Mouse (Mus musculus) hindbrain, embryonic 13.5 days (tissue): ENCODE measurements around the gene Cyp2s1. TPM values are rescaled to one million over a fixed set of nuclear protein-coding genes. Genes with fewer than 3 reads are reported as not detected.
A peak's percentile ranks its signal among the peaks of the same experiment; 100 is the strongest.

Source experiments
- ATAC-seq: fragments of 200-750 bp; cut with Nextera tagmentation; 2 replicates; pipeline ENCODE4 v1.8.0; 2017; ENCODE audit warnings: moderate TSS enrichment; ENCODE audit not compliant: low FRiP score
- H3K27ac ChIP-seq: fragments of 300-500 bp; sonication (generic); 2 replicates; pipeline ENCODE4 v1.5.1; 2015; ENCODE audit warnings: inconsistent platforms, mild to moderate bottlenecking, moderate library complexity
- H3K27me3 ChIP-seq: fragments of 300-500 bp; sonication (generic); 2 replicates; pipeline ENCODE4 v1.6.1; 2015; ENCODE audit warnings: mild to moderate bottlenecking, inconsistent platforms
- H3K36me3 ChIP-seq: fragments of 300-500 bp; sonication (generic); 2 replicates; pipeline ENCODE4 v1.6.1; 2015; ENCODE audit warnings: mild to moderate bottlenecking, inconsistent platforms
- H3K4me1 ChIP-seq: fragments of 300-500 bp; sonication (generic); replicated peaks from 2 replicates; pipeline ENCODE4 v1.6.1; 2015; ENCODE audit warnings: inconsistent platforms
- H3K4me2 ChIP-seq: fragments of 300-500 bp; sonication (generic); 2 replicates; pipeline ENCODE4 v1.6.1; 2015; ENCODE audit warnings: inconsistent platforms, mild to moderate bottlenecking, moderate library complexity
- H3K4me3 ChIP-seq: fragments of 300-500 bp; sonication (generic); 2 replicates; pipeline ENCODE4 v1.5.1; 2015; ENCODE audit warnings: mild to moderate bottlenecking, inconsistent platforms
- H3K9ac ChIP-seq: fragments of 300-500 bp; sonication (generic); 2 replicates; pipeline ENCODE4 v1.6.1; 2015; ENCODE audit warnings: mild to moderate bottlenecking, inconsistent platforms
- H3K9me3 ChIP-seq: fragments of 300-500 bp; sonication (generic); 2 replicates; pipeline ENCODE4 v1.6.1; 2016; ENCODE audit warnings: inconsistent platforms
- WGBS: fragments of 180-500 bp; shearing (Covaris S2); methylation state at CpG from one replicate; pipeline ENCODE4 v1.1.7; 2015; 5-methylcytosine and 5-hydroxymethylcytosine counted together
- polyA plus RNA-seq: library from polyadenylated mRNA; unstranded; fragments of >200 nt; fragmentation: Nextera tagmentation; extraction: Ambion mirVana; gene quantifications from 2 replicates; pipeline ENCODE4 v1.2.1, GENCODE M21; 2015

The Cyp2s1 gene
- polyA plus RNA-seq, 1 experiment from 2014 or later: 1.4 TPM

- 82% methylated on average over 10 of the region's 10 CpGs for WGBS
- no peaks in the 10 kb centered on the region for H3K27me3 ChIP-seq
Measured at GRCm38 (mm10) chr7:25835188-25835891, 18.6 kb upstream of the Cyp2s1 start.

GRCm38 (mm10) chr7:25831557-25832530 lies 15.1 kb upstream of the Cyp2s1 start:
- 80% methylated on average over 10 of the region's 10 CpGs for WGBS
- H3K4me1 ChIP-seq: no peaks in the 10 kb centered on the region
- no peak for ATAC-seq
- H3K27ac ChIP-seq: no peak overlapping the region
- H3K4me3 ChIP-seq: no peak overlapping the region
- no peak overlapping the region for H3K4me2 ChIP-seq
- no peak overlapping the region for H3K9ac ChIP-seq
- H3K36me3 ChIP-seq: no peaks in the 10 kb centered on the region
- no peaks in the 10 kb centered on the region for H3K9me3 ChIP-seq
- no peaks in the 10 kb centered on the region for H3K27me3 ChIP-seq

More at GRCm38 (mm10) chr7:25835188-25835891, 18.6 kb upstream of the Cyp2s1 start:
- H3K27ac ChIP-seq: no peak overlapping the region
- no peak overlapping the region for H3K9ac ChIP-seq
- ATAC-seq: no peak
- H3K9me3 ChIP-seq: no peaks in the 10 kb centered on the region
- no peak overlapping the region for H3K4me3 ChIP-seq
- no peaks in the 10 kb centered on the region for H3K4me1 ChIP-seq
- no peak overlapping the region for H3K4me2 ChIP-seq
- no peaks in the 10 kb centered on the region for H3K36me3 ChIP-seq

- H3K4me2 ChIP-seq: no peak overlapping the region
- H3K36me3 ChIP-seq: no peaks in the 10 kb centered on the region
- no peak for ATAC-seq
- whole genome bisulfite sequencing: 80% methylated on average over 2 of the region's 2 CpGs
- H3K27me3 ChIP-seq: no peaks in the 10 kb centered on the region
- H3K4me1 ChIP-seq: no peaks in the 10 kb centered on the region
- no peak overlapping the region for H3K9ac ChIP-seq
- no peak overlapping the region for H3K27ac ChIP-seq
- no peaks in the 10 kb centered on the region for H3K9me3 ChIP-seq
- no peak overlapping the region for H3K4me3 ChIP-seq
Measured at GRCm38 (mm10) chr7:25830251-25830650, 13.5 kb upstream of the Cyp2s1 start.

- no peaks in the 10 kb centered on the region for H3K9me3 ChIP-seq
- no peaks in the 10 kb centered on the region for H3K4me1 ChIP-seq
- H3K4me2 ChIP-seq: no peak overlapping the region
- 82% methylated on average over 3 of the region's 3 CpGs for WGBS
- ATAC-seq: no peak
- H3K9ac ChIP-seq: no peak overlapping the region
- H3K4me3 ChIP-seq: no peak overlapping the region
- H3K36me3 ChIP-seq: no peaks in the 10 kb centered on the region
- H3K27me3 ChIP-seq: no peaks in the 10 kb centered on the region
- no peak overlapping the region for H3K27ac ChIP-seq
Measured at GRCm38 (mm10) chr7:25827199-25827598, 10.5 kb upstream of the Cyp2s1 start.

GRCm38 (mm10) chr7:25826029-25826428 lies 9.3 kb upstream of the Cyp2s1 start:
- Histone ChIP-seq H3K27me3 (no peaks in the 10 kb centered on the region), H3K4me2 (no peak overlapping the region), H3K9me3 (no peaks in the 10 kb centered on the region), H3K27ac (no peak overlapping the region), H3K36me3 (no peaks in the 10 kb centered on the region), H3K4me1 (no peaks in the 10 kb centered on the region), H3K9ac (no peak overlapping the region), H3K4me3 (no peak overlapping the region)
- WGBS: 88% methylated on average over 6 of the region's 6 CpGs
- ATAC-seq: no peak

GRCm38 (mm10) chr7:25825043-25825442 lies 8.3 kb upstream of the Cyp2s1 start:
- Histone ChIP-seq H3K27ac (no peak overlapping the region), H3K36me3 (no peaks in the 10 kb centered on the region), H3K27me3 (no peaks in the 10 kb centered on the region), H3K4me1 (no peaks in the 10 kb centered on the region), H3K9ac (no peak overlapping the region), H3K4me3 (no peak overlapping the region), H3K4me2 (no peak overlapping the region), H3K9me3 (no peaks in the 10 kb centered on the region)
- 55% methylated on average over 9 of the region's 9 CpGs for WGBS
- ATAC-seq: no peak

- H3K4me2 ChIP-seq: peak overlapping the region; percentile 77
- peaks cover 15% of the 10 kb centered on the region for H3K4me1 ChIP-seq
- H3K4me3 ChIP-seq: peak overlapping the region; percentile 52; the same call in 1 of the 2 replicates
- no peak overlapping the region for H3K27ac ChIP-seq
- no peaks in the 10 kb centered on the region for H3K9me3 ChIP-seq
- H3K27me3 ChIP-seq: peaks cover 28% of the 10 kb centered on the region
- 0 out of 2 replicates have a peak, but pooled peaks have one; percentile 13 for ATAC-seq
- H3K36me3 ChIP-seq: no peaks in the 10 kb centered on the region
- WGBS: 29% methylated on average over 7 of the region's 7 CpGs
- H3K9ac ChIP-seq: no peak overlapping the region
Measured at GRCm38 (mm10) chr7:25815571-25815970, 1.1 kb downstream of the Cyp2s1 start.

GRCm38 (mm10) chr7:25814711-25815110 lies 2.0 kb downstream of the Cyp2s1 start:
- Histone ChIP-seq H3K27me3 (peaks cover 28% of the 10 kb centered on the region), H3K4me3 (no peak overlapping the region), H3K27ac (no peak overlapping the region), H3K36me3 (no peaks in the 10 kb centered on the region), H3K4me1 (peaks cover 15% of the 10 kb centered on the region), H3K9me3 (no peaks in the 10 kb centered on the region), H3K9ac (no peak overlapping the region), H3K4me2 (no peak overlapping the region)
- ATAC-seq: no peak
- 80% methylated on average over 9 of the region's 9 CpGs for WGBS

GRCm38 (mm10) chr7:25812195-25812594 lies 4.5 kb downstream of the Cyp2s1 start:
- Histone ChIP-seq H3K4me2 (no peak overlapping the region), H3K27me3 (peaks cover 28% of the 10 kb centered on the region), H3K4me1 (peaks cover 15% of the 10 kb centered on the region), H3K27ac (no peak overlapping the region), H3K9me3 (no peaks in the 10 kb centered on the region), H3K9ac (no peak overlapping the region), H3K4me3 (no peak overlapping the region), H3K36me3 (no peaks in the 10 kb centered on the region)
- WGBS: 35% methylated on average over 1 of the region's 1 CpGs
- no peak for ATAC-seq

GRCm38 (mm10) chr7:25811716-25812115 lies 5.0 kb downstream of the Cyp2s1 start:
- Histone ChIP-seq H3K9ac (no peak overlapping the region), H3K9me3 (no peaks in the 10 kb centered on the region), H3K27ac (no peak overlapping the region), H3K4me2 (no peak overlapping the region), H3K4me3 (no peak overlapping the region), H3K4me1 (peaks cover 13% of the 10 kb centered on the region), H3K27me3 (peaks cover 27% of the 10 kb centered on the region), H3K36me3 (no peaks in the 10 kb centered on the region)
- ATAC-seq: no peak
- WGBS: 81% methylated on average over 2 of the region's 2 CpGs

GRCm38 (mm10) chr7:25805631-25806343 lies 10.9 kb downstream of the Cyp2s1 start:
- H3K4me3 ChIP-seq: no peak overlapping the region
- peak; percentile 52 for ATAC-seq
- WGBS: 25% methylated on average over 21 of the region's 21 CpGs

GRCm38 (mm10) chr7:25804792-25805191 lies 11.9 kb downstream of the Cyp2s1 start:
- Histone ChIP-seq H3K36me3 (no peaks in the 10 kb centered on the region), H3K4me2 (no peak overlapping the region)
- WGBS: 76% methylated on average over 4 of the region's 4 CpGs

More at GRCm38 (mm10) chr7:25805631-25806343, 10.9 kb downstream of the Cyp2s1 start:
- Histone ChIP-seq H3K9me3 (no peaks in the 10 kb centered on the region), H3K27ac (no peak overlapping the region), H3K9ac (peak overlapping the region; percentile 62), H3K36me3 (no peaks in the 10 kb centered on the region), H3K27me3 (peaks cover 7% of the 10 kb centered on the region; the same call in 1 of the 2 replicates), H3K4me1 (peaks cover 4% of the 10 kb centered on the region), H3K4me2 (peak overlapping the region; percentile 45)

More at GRCm38 (mm10) chr7:25804792-25805191, 11.9 kb downstream of the Cyp2s1 start:
- Histone ChIP-seq H3K9me3 (no peaks in the 10 kb centered on the region), H3K27me3 (peaks cover 7% of the 10 kb centered on the region; the same call in 1 of the 2 replicates), H3K4me1 (peaks cover 4% of the 10 kb centered on the region), H3K4me3 (no peak overlapping the region), H3K9ac (no peak overlapping the region), H3K27ac (no peak overlapping the region)
- no peak for ATAC-seq
